8 mouse cellular contexts compared by ENCODE assay signal in genomic region chr16:36828820-36829219, GRCm38 (mm10). TPM values are rescaled to one million over a fixed set of nuclear protein-coding genes. Genes with fewer than 3 reads are reported as not detected.
DNase-seq lines count a peak whose midpoint lies in the region; ATAC-seq and TF ChIP-seq lines count a peak whose summit lies in the region.

No protein-coding gene starts in this region.

- peaks cover 9% of the 10 kb centered on the region; the same call in 1 of the 2 replicates for H3K4me1 ChIP-seq in heart, embryonic 10.5 days
- H3K4me1 ChIP-seq in ES-Bruce4 (ENCODE audit: control insufficient read depth, insufficient read depth, low read length), result no peaks in the 10 kb centered on the region
- H3K4me1 ChIP-seq in embryonic fibroblast, embryonic 13.5 days (ENCODE audit: control insufficient read depth, insufficient read depth, low read length), result no peaks in the 10 kb centered on the region
- H3K4me1 ChIP-seq in limb, embryonic 14.5 days (ENCODE audit: control insufficient read depth, insufficient read depth, low read length), result peaks cover 5% of the 10 kb centered on the region; the same call in 1 of the 2 replicates

- H3K4me3 ChIP-seq in heart, embryonic 10.5 days, result peak overlapping the region; percentile 91
- peak overlapping the region; percentile 100 for H3K4me3 ChIP-seq in ES-Bruce4 (ENCODE audit: low read depth, low read length)
- H3K4me3 ChIP-seq in embryonic fibroblast, embryonic 13.5 days (ENCODE audit: insufficient read depth, low read length), result peak overlapping the region; percentile 72
- H3K4me3 ChIP-seq in limb, embryonic 14.5 days (replicated peaks; ENCODE audit: low read length), result peak overlapping the region; percentile 94

- H3K27me3 ChIP-seq in heart, embryonic 10.5 days (ENCODE audit: insufficient read depth, poor library complexity, severe bottlenecking), result no peaks in the 10 kb centered on the region
- H3K27me3 ChIP-seq in ES-Bruce4 (ENCODE audit: control insufficient read depth, insufficient read depth, low read length, poor library complexity, severe bottlenecking), result no peaks in the 10 kb centered on the region; the same call in 1 of the 2 replicates
- 0 out of 2 replicates have a peak, but pooled peaks cover 4% of the 10 kb centered on the region for H3K27me3 ChIP-seq in limb, embryonic 14.5 days (ENCODE audit: control insufficient read depth, insufficient read depth, low read length)

- DNase-seq in heart, embryonic 10.5 days (ENCODE audit: low spot score), result no peak
- DNase-seq in heart, adult 8-10 months (ENCODE audit: low spot score), result no peak
- DNase-seq in limb, embryonic 14.5 days (ENCODE audit: low spot score), result peak; percentile 5
- DNase-seq in yolk sac, embryonic 10.5 days (ENCODE audit: low spot score), result peak; percentile 9
- no peak for DNase-seq in kidney, postnatal 14 days

- no peaks in the 10 kb centered on the region for H3K9me3 ChIP-seq in heart, embryonic 10.5 days
- no peaks in the 10 kb centered on the region for H3K9me3 ChIP-seq in ES-Bruce4 (replicated peaks; ENCODE audit: control insufficient read depth, insufficient read depth, low read length, poor library complexity, severe bottlenecking)
- no peaks in the 10 kb centered on the region for H3K9me3 ChIP-seq in limb, embryonic 14.5 days (ENCODE audit: control insufficient read depth, low read length)

- H3K27ac ChIP-seq in heart, embryonic 10.5 days, result peak overlapping the region; percentile 93
- no peak overlapping the region for H3K27ac ChIP-seq in ES-Bruce4 (ENCODE audit: insufficient read depth, low read length)
- H3K27ac ChIP-seq in embryonic fibroblast, embryonic 13.5 days (ENCODE audit: insufficient read depth, low read length), result no peak overlapping the region
- no peak overlapping the region for H3K27ac ChIP-seq in limb, embryonic 14.5 days (replicated peaks; ENCODE audit: low read depth, low read length)

- 7% methylated on average over 11 of the region's 11 CpGs for WGBS in heart, embryonic 10.5 days
- WGBS in limb, embryonic 14.5 days, result 4% methylated on average over 11 of the region's 11 CpGs

- peak overlapping the region; percentile 96 for H3K9ac ChIP-seq in ES-Bruce4 (ENCODE audit: low read depth, poor library complexity, severe bottlenecking)
- H3K9ac ChIP-seq in limb, embryonic 14.5 days (ENCODE audit: low read depth, low read length, severe bottlenecking), result peak overlapping the region; percentile 90

- TF ChIP-seq POLR2A in ES-Bruce4 (IDR thresholded peaks at IDR 0.05; ENCODE audit: insufficient read depth, low read length), result no peak
- no peak for TF ChIP-seq POLR2A in embryonic fibroblast, embryonic 13.5 days (IDR thresholded peaks at IDR 0.05; ENCODE audit: low read depth, low read length)
- no peak for TF ChIP-seq POLR2A in limb, embryonic 14.5 days (IDR thresholded peaks at IDR 0.05; ENCODE audit: borderline replicate concordance, extremely low read depth, insufficient read depth, insufficient read length)

- peak overlapping the region; percentile 69 for H3K4me2 ChIP-seq in limb, embryonic 14.5 days (replicated peaks; ENCODE audit: low read depth, low read length, severe bottlenecking)

- ATAC-seq in limb, embryonic 14.5 days (ENCODE audit: low FRiP score, low read depth), result no peak
- no peak for ATAC-seq in cerebellum, adult (ENCODE audit: insufficient number of reproducible peaks, low FRiP score, low TSS enrichment)

- no peaks in the 10 kb centered on the region for H3K36me3 ChIP-seq in heart, embryonic 10.5 days
- H3K36me3 ChIP-seq in ES-Bruce4 (ENCODE audit: control insufficient read depth, insufficient read depth, low read length, poor library complexity, severe bottlenecking), result no peaks in the 10 kb centered on the region
- H3K36me3 ChIP-seq in limb, embryonic 14.5 days (ENCODE audit: control insufficient read depth, insufficient read depth, low read length), result no peaks in the 10 kb centered on the region

- no peak for TF ChIP-seq EP300 in ES-Bruce4 (IDR thresholded peaks at IDR 0.05; ENCODE audit: insufficient read depth, low read depth, low read length)

- no peak for TF ChIP-seq CTCF in ES-Bruce4 (IDR thresholded peaks at IDR 0.05; ENCODE audit: low read depth, low read length)
- TF ChIP-seq CTCF in embryonic fibroblast, embryonic 13.5 days (IDR thresholded peaks at IDR 0.05; ENCODE audit: borderline replicate concordance, insufficient read depth, low read length), result no peak

RNA-seq across cellular contexts. Expression of gene Iqcb1, which starts 0.6 kb away (rescaled TPM):
- polyA plus RNA-seq in heart, embryonic 10.5 days (2016; fragmentation: Nextera tagmentation; extraction: Ambion mirVana), result 37.5 and 47.8 TPM in 2 replicates
- 10 to 100 TPM; 13.6 to 18.0 (median 16.8) TPM for total RNA-seq in heart, adult 8-10 months (2022)
- 63.9 and 64.9 TPM in 2 replicates for polyA plus RNA-seq in ES-Bruce4 (2011; ENCODE audit: insufficient read depth, insufficient read length, low read depth, missing spikeins)
- polyA plus RNA-seq in embryonic fibroblast, embryonic 13.5 days (2011; ENCODE audit: insufficient read length, low read depth, missing spikeins), result 17.6 and 23.3 TPM in 2 replicates
- polyA plus RNA-seq in limb, embryonic 14.5 days (2012; rRNA removed), result 17.5 and 26.7 TPM in 2 replicates
- 39.9 and 43.8 TPM in 2 replicates for polyA plus RNA-seq in limb, embryonic 14.5 days (2014; fragmentation: Nextera tagmentation; extraction: Ambion mirVana)

RNA-seq across cellular contexts. Expression of gene Slc15a2, which starts 44.1 kb away (rescaled TPM):
- 0.80 and 1.5 TPM in 2 replicates for polyA plus RNA-seq in heart, embryonic 10.5 days (2016; fragmentation: Nextera tagmentation; extraction: Ambion mirVana)
- total RNA-seq in heart, adult 8-10 months (2022), result 1 to 10 TPM; 2.1 to 3.9 (median 3.4) TPM
- 29.0 and 30.8 TPM in 2 replicates for polyA plus RNA-seq in ES-Bruce4 (2011; ENCODE audit: insufficient read depth, insufficient read length, low read depth, missing spikeins)
- polyA plus RNA-seq in embryonic fibroblast, embryonic 13.5 days (2011; ENCODE audit: insufficient read length, low read depth, missing spikeins), result 0.86 TPM in 1 of 2 replicates, not detected in the other
- polyA plus RNA-seq in limb, embryonic 14.5 days (2012; rRNA removed), result 4.2 and 15.3 TPM in 2 replicates
- polyA plus RNA-seq in limb, embryonic 14.5 days (2014; fragmentation: Nextera tagmentation; extraction: Ambion mirVana), result 2.9 and 6.9 TPM in 2 replicates

RNA-seq across cellular contexts. Expression of gene Eaf2, which starts 46.0 kb away (rescaled TPM):
- polyA plus RNA-seq in heart, embryonic 10.5 days (2016; fragmentation: Nextera tagmentation; extraction: Ambion mirVana), result 0.38 and 1.3 TPM in 2 replicates
- total RNA-seq in heart, adult 8-10 months (2022), result 1 to 10 TPM; 1.2 to 1.9 (median 1.6) TPM
- polyA plus RNA-seq in ES-Bruce4 (2011; ENCODE audit: insufficient read depth, insufficient read length, low read depth, missing spikeins), result 2.4 and 2.9 TPM in 2 replicates
- polyA plus RNA-seq in embryonic fibroblast, embryonic 13.5 days (2011; ENCODE audit: insufficient read length, low read depth, missing spikeins), result 1.0 and 1.9 TPM in 2 replicates
- 1.4 and 2.4 TPM in 2 replicates for polyA plus RNA-seq in limb, embryonic 14.5 days (2012; rRNA removed)
- 4.8 and 6.8 TPM in 2 replicates for polyA plus RNA-seq in limb, embryonic 14.5 days (2014; fragmentation: Nextera tagmentation; extraction: Ambion mirVana)

RNA-seq across cellular contexts. Expression of gene Golgb1, which starts 46.1 kb away (rescaled TPM):
- 56.4 and 67.1 TPM in 2 replicates for polyA plus RNA-seq in heart, embryonic 10.5 days (2016; fragmentation: Nextera tagmentation; extraction: Ambion mirVana)
- total RNA-seq in heart, adult 8-10 months (2022), result 10 to 100 TPM; 49.8 to 60.7 (median 53.2) TPM
- polyA plus RNA-seq in ES-Bruce4 (2011; ENCODE audit: insufficient read depth, insufficient read length, low read depth, missing spikeins), result 65.1 and 67.5 TPM in 2 replicates
- polyA plus RNA-seq in embryonic fibroblast, embryonic 13.5 days (2011; ENCODE audit: insufficient read length, low read depth, missing spikeins), result 57.5 and 64.4 TPM in 2 replicates
- polyA plus RNA-seq in limb, embryonic 14.5 days (2012; rRNA removed), result 52.4 and 82.1 TPM in 2 replicates
- 123 TPM in 2 replicates for polyA plus RNA-seq in limb, embryonic 14.5 days (2014; fragmentation: Nextera tagmentation; extraction: Ambion mirVana)

Comparison
In these comparisons a context has a peak if more than half of its experiments do, and no peak if none do; other contexts are left out.
1. DNase-seq: peak in limb, embryonic 14.5 days (single experiment) and yolk sac, embryonic 10.5 days (single experiment); none in heart, embryonic 10.5 days (single experiment), heart, adult 8-10 months (single experiment) and kidney, postnatal 14 days (single experiment).
2. Peak in every context shown above with its lines, with median percentiles within 50 percentile points of each other: H3K4me3 ChIP-seq.